Mouse (Mus musculus) lung, postnatal 10 days (tissue): ENCODE data around the gene Ipo8.

ENCODE experiments used
- DNase-seq: peaks from one replicate; pipeline ENCODE4 v3.0.0; 2021

The Ipo8 gene

GRCm38 (mm10) chr6:148751400-148751799 is 79.9 kb downstream of the Ipo8 start:
- DNase-seq, result peak; percentile 25

GRCm38 (mm10) chr6:148750183-148750582 is 81.1 kb downstream of the Ipo8 start:
- DNase-seq, result no peak

- DNase-seq, result peak; percentile 35
Measured at GRCm38 (mm10) chr6:148740521-148741226, 90.6 kb downstream of the Ipo8 start.

GRCm38 (mm10) chr6:148736390-148736789 is 94.9 kb downstream of the Ipo8 start:
- DNase-seq, result no peak

GRCm38 (mm10) chr6:148734012-148734411 is 97.3 kb downstream of the Ipo8 start:
- no peak for DNase-seq

GRCm38 (mm10) chr6:148732920-148733319 is 98.3 kb downstream of the Ipo8 start:
- no peak for DNase-seq

GRCm38 (mm10) chr6:148728571-148728970 is 102.7 kb downstream of the Ipo8 start:
- DNase-seq, result no peak

- peak; percentile 16 for DNase-seq
Measured at GRCm38 (mm10) chr6:148727871-148728524, 103.3 kb downstream of the Ipo8 start.

- DNase-seq, result no peak
Measured at GRCm38 (mm10) chr6:148724453-148724852, 106.8 kb downstream of the Ipo8 start.
